Mouse (Mus musculus) layer of hippocampus, postnatal 10 days (tissue): ENCODE results near the gene Kcnma1. TPM values are rescaled to one million over a fixed set of nuclear protein-coding genes. Genes with fewer than 3 reads are reported as not detected.
A peak's percentile ranks its signal among the peaks of the same experiment; 100 is the strongest.

Experiments
- DNase-seq, 2 experiments: peaks; one replicate each; pipeline ENCODE4 v3.0.0; 2021; ENCODE audit warnings: low spot score in 2 of 2
- total RNA-seq, 2 experiments: library from RNA; stranded (reverse); gene quantifications; 2 replicates each; pipeline ENCODE4 v1.2.3; 2021

The Kcnma1 gene
- total RNA-seq, 2 experiments from 2014 or later, result 119 to 120 TPM

DNA sequence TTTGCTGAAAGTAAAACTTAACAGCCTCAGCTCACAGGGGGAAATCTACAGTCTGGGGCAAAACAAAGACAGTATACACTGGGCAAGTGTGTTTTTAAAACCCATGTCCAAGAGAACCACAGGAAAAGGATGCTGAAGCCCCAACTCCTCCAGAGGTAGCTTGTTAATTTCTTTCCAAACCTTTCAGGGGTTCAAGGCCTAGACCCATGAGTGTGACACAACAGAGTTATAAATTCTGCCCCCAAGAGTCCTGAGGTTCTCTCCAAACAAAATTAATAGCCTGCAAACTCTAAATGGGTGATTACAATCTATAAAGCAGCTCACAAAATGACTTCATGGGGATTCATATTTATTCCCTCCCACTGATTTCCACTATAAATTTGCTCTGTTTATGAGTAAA lies 310.0 kb downstream of the Kcnma1 start:
- no peak for DNase-seq

DNA sequence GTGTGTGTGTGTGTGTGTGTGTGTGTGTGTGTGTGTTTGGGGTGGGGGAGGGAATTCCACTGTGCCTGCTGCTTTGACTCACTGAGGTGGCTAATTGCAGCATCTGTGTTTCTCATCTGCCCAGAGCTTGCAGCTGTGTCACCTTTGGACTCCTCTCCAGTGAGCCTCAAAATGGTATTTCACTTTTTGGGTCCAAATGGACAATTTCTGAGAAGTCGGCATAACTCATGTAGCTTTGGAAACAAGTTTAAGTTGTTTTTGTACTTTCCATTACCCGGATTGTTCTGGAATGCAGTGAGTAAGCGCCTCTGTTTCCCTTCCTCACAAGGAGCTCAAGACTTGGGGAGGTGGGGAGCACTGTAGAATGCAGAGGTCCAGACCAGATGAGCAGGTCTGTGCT lies 317.9 kb downstream of the Kcnma1 start:
- no peak for DNase-seq

DNA sequence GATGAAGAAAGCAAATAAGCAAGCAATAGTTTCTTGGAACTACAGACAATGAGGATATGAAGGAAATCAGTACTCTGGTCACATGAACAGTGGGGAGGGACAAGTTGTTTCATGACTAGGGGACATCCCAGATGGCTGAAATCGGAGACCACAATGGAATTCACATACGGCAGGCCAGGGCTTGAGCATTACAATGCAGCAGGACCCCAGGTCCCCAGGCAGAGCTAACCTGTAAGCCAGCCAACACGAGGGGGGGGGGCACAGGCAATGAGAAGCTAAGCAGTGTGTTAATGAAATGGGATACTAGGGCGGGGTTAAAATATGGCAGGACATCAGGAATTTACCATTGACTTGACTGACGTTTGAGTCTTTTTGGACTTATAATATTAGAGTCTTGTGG lies 324.6 kb downstream of the Kcnma1 start:
- DNase-seq, result no peak

DNA sequence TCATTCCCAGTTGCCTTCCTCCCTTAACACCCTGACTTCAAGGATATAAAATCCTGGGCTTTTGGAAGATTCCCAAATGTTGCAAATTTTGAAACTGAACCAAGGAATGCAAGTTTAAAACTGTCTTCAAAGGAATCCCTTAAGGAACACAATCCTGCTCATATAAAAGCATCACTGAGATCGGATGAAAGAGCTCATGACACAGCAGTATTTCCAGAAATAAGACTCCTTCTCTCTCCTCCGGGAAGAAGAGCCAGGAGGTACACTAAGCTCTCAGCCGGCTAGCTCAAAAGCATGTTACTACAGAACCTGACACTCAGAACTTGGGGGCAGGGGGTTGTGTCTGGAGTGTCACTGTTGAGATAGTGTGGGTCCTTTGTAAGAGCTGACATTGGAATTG lies 325.8 kb downstream of the Kcnma1 start:
- DNase-seq, result no peak

DNA sequence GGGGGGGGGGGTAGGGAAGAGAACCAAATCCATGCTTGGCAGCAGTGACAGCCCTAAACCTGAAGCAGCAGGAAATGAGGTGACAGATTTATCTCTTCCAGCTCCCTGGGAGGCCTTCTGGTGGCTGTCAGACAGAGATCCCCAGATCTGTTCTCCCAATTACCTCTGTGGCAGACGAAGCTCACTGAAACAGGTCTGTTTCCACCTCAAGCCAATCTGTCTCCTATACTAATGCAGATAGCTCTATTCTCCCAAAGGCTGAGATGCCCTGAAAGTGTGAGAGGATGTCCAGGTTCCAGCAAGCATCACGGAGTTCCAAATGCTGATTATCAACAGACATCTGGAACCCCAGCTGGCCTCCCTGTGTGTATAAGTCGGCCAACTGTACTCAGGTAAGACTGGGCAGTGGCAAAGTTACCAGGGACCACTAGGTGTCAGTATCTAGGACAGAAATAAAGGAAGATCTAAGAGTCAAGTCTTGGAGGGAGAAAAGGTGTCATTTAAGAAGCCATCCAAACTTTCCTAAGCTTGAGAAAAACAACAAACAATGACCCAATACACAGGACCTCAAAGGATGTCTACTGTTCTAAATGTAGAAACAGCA lies 329.7 kb downstream of the Kcnma1 start:
- DNase-seq, result no peak

DNA sequence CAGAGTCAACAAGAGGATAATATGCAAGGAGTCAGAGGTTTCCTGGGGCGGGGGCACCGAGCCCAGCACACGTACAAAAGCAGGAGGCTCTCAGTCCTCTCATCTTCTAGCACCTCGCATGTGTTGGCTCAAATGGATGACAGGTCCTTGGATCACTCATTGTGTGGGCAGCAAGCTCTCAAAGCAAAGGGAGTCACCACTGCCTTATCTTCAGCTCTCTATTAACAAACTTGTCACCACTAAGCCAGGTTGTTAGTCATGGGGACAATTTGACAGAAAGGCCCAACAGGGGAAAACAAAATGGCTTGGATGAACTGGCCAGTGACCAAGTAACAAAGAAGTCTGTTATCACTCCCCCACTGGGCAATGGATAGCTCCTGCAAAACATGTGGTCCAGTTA lies 331.5 kb downstream of the Kcnma1 start:
- DNase-seq, result no peak

DNA sequence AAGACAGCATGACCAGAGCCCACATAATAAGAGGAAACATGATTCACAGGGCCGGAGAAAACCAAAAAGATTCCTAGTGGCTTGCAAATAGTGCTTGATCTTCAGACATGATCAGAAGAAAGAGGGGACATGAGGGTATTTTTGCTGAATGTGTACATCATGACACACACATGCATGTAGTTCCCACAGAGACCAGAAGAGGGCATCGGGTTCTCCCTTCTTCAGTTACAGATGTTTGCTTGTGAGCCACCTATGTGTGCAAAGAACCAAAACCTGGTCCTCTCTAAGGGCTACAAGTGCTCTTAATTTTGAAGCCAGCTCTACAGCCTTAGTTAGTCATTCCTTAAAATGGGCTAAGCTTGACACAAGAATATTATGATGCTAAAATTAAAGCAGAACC lies 334.9 kb downstream of the Kcnma1 start:
- peak in 1 of 2 experiments; percentile 24 for DNase-seq

DNA sequence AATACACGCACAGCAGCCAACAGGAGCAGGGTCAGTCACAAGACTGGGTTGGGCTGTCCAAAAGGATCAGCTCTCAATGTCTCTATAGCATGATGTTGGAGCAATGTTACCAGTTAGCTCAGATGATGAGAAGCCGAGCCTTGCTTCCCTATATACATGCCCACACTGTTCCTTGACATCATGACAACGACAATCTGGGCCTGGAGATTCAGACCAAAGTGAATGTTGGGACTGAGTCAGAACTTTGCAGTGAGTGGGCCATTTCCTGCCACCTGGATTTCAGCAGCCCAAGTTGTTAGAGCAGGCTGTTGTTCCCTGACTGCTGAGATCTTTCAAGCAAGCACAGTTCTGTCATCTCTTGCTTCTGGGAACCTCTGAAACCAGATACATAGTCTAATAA lies 347.9 kb downstream of the Kcnma1 start:
- DNase-seq, result no peak

DNA sequence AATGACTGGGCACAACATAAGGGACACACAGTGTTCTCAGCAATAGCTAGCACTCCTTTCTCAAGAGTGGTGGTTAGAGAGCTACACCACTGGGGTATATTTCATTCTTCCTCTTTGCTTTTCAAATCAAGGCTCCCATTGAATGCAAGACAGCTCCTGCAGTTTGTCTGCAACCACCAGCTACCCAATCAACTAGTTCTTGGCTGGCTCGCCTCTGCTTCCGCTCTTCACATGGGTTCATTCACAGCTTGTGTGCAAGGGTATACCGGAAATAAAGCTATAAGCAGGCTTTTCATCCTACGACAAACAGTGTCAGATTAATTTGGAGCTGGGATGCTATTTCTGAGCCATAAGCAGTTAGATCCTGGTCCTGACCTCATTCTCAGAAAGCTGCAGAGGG lies 362.6 kb downstream of the Kcnma1 start:
- no peak for DNase-seq

DNA sequence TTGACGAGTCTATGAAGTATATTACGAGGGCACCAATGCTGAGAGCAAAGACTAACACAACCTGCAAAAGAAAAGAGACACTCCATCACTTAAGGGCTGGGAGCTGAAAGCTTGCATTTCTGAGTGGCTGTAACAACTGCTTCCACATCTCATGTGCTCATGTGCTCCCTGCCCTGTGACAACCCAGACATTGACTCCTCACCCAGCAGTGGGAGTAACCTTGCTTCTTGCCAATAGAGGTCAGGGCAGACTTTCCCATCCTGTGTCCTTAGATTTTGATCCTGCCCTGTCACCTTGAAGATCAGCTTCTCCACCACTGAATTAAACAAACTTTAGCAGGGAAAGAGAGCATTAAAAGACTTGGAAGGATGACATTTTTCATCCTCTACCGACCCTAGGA lies 364.2 kb downstream of the Kcnma1 start:
- DNase-seq, result no peak

DNA sequence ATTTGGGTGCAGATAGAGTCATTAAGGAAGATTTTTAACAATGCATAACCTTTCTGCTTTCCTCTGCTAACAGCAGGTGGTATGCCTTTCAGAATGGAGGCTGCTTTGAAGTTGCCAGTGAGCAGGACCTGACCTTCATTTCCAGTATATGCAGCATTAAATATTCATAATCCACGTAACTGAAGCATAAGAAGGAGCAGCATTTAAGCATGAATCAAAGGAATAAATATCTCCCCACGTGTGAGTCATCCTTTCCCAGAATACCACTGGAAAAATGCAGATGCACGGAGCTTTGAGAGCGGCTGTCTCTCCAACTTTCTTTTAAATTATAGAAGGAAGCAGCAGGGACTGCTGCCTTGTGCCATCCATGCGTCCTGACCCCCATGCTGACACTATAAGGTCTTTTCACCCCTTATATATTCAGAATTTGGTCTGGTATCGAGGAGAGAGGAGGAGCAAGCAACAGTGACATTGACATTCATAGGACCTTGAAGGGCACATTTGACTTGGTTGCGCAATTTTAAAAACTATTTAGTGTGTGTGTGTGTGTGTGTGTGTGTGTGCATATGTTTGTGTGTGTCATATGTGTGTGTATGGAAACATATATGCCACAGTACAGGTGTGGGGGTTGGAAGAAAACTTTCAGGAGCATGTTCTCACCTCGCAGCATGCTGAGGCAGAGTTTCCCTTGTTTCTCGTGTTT lies 368.8 kb downstream of the Kcnma1 start:
- DNase-seq, result no peak

DNA sequence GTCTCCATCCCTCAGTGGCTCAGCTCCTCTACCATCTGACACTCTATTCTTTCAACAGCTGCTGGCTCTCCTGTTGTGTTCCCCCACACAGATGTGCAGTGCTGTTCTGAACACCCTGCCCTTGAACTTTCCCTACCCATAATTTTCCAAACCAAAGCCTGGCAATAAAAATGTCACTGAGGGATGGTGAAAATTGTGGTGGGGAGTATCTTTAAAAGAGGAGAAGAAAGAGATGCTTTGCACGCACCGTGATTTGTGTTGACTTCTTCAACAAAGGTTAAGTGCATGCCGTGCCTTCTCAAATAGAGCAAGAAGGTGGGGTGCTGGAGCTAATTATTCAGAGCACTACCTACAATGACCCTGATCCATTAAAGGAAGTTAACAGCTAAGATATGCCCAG lies 371.1 kb downstream of the Kcnma1 start:
- DNase-seq, result no peak

DNA sequence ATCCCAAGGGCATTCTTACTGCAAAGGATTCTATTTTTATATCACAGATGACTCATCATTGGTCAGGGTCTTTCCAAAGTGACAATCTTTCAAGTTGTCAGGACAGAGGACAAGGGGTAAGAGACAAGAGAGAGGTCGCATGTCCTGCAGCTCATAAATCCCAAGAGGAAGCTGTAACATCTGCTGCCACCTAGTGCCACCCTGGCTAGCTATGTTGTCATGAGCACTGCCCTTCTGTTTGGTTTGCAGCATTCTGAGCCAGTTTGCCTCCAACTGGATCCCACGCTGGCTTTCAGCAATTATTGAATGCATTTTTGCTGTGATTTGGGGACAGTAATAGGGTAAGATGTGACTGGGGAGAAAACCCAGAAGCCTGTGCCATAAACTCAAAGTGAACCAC lies 373.6 kb downstream of the Kcnma1 start:
- DNase-seq, result peak in 1 of 2 experiments; percentile 35

DNA sequence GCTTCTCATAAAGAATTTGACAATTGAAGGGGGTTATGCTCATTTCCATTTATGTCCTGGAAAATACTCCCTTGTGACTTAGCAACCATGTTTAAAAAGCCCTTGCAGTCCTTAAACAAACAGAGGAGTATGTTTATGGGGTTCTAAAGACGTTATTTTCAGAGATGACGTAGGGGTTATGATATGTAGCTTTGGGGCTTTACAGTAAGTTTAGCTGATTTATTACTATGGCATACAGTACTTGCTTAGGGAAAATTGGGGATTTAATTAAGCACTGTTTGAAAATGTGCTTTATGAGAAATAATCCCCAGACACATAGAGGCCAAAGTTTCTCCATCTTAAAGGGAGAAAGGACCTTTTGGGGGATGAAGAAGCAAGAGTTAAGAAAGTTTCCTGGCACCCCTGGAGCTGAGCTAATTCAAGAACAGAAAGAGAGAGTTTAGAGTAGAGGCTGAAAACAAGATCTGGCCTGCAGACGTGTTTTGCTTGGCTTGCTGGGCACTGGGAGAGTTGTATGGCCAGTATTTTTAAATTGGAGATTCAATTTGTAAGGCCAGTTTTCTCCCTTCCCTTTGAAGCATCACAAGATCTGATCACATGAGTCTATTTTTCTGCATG lies 376.1 kb downstream of the Kcnma1 start:
- DNase-seq, result no peak

DNA sequence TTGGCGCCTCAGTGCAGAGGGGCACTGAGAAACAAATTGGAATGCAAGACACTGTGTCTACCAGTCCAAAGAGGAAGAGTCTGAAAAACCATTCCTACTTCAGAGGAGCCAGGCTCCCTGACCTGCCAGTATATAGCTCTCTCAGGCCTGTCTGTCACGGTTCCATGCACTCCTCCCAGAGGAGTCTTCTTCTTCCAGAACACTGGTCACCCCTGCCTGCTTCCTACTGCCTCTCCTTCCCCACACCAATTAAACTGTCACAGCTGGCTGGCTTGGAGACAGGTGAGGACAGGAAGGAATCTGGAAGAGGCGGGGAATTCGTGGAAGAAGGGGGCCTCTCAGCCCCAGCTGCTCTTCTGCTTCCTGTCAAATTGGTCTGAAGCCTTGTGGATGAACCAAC lies 378.4 kb downstream of the Kcnma1 start:
- no peak for DNase-seq

DNA sequence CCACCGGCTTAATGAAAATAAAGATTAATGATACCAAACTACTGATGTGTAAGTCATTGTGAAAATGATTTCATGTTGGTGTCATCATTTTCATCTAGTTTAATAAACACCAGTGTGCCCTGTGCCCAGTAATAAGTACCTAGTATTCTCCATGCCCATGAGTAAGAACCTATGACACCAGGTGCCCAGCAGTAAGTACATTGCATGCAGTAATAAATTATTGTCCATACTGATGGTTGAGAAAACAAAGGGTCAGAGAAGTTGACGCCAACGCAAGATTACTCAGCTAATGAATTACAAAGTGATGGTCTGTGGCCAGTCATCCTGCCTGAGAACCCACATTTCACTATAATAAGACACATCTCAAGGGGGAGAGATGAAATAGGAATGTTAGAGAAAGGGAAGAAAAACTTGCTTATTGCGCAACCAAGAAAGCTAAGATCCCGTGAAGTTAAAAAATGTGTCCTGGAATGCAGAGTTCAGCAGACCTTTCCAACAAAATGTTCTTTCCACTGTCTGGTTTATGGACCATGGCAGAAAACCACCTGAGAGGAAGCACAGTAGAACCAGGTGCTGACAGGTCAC lies 381.2 kb downstream of the Kcnma1 start:
- no peak for DNase-seq

DNA sequence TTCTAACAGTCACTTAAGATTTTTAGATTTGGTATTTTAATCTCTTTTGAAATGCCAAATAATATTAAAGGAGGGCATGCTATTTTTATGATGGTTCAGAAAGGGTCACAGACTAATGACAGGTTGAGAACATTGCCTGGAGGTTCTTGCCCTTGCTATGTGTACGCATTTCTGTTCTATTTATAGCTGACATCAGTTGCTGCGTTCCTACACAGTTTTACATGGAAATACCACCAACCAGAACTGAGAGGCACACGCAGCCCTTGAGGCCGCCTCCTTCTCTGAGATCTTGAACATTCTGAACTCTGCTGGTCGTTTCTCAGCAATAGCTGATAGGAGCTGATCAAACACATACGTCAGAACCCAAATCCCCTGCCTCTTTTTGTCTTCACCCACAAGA lies 387.4 kb downstream of the Kcnma1 start:
- no peak for DNase-seq

DNA sequence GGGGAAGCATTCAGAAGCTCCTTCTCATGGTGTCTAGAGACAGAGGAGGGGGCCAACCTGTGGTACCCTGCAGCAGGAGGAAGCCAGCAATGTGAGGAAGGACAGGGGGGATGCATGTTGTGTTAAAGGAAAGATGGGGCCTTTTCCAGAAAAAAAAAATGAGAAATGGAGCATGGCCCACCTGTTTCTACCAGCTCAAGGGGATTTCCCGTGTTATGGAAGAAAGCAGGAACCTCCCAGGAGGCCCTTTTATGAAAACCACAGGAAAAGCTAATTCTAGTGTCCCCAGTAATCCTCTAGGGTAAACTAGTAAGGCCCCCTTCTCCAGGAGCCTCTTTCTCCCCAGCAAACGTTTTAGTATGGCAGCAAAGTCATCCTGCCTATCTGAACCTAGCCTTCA lies 388.2 kb downstream of the Kcnma1 start:
- DNase-seq, result no peak

DNA sequence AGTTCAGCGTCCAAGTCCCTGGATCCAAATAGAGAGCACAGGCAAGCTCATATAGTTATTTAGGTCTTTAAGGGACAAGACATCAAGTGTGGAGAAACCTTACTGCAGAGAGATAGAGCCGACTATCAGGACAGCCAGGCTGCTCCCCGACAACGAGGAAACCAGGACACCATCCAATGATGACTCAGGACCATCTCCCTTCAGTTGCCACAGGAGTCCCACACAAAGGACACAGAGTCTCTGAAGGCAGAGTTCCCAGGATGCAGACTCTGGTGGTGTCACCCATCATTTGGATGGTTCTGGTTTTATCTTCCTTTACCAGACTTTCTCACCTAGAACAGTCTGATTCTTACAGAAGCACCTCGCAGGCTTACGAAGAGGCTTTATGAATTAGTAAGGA lies 388.9 kb downstream of the Kcnma1 start:
- no peak for DNase-seq

DNA sequence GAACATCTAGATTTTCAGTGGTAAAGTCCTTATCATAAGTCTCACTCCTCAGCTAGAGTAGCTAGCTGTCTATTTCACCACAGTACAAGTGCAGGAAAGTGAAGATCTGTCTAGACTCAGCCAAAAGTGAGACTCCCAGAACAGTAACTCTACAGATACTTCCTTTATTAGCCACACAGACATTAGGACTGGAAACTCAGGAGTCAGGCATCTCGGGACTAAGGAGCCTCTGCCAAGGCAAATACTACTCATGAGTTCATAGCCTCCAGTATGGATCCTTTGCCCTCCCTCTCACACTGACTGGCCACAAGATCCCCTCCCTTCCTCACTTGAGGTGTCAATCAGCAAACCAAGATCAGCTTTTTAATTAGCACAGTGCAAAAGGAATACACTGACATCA lies 389.8 kb downstream of the Kcnma1 start:
- no peak for DNase-seq

DNA sequence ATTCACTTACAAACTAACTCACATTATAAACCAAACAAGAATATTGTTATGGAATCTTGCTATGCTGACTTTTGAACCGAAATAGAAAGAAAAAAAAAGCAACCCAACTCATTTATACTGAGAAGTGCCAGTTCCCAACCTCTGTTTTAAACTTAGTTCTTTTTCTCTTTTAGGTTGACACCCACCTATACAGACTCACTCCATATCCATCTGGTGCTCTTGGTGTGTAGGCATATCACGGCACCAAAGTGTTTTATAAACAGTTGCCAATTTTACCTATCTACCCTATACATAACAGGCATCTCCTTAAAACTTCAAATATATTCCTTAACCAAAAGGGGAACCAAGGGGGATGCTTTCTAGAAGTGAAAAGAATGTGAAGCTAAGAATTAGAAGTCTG lies 393.6 kb downstream of the Kcnma1 start:
- DNase-seq, result no peak

DNA sequence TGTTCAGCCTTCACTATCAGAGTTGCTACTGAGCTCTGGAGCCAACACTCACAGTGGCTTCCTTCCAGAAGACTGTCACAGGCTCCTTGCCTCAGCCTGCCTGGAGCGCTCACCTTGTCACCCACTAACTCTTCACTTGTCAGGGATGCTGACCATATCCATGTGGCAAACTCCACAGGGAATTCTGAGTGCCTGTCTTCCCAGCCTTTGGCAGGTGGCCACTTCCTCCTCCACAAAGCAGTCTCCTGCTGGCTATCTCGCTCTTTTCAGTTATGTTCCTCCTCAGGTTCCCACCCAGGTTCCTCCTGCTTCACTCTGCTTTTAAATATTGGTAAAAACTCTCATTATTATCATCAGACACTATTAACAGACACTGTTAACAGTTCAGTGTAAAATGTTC lies 395.3 kb downstream of the Kcnma1 start:
- DNase-seq, result no peak

DNA sequence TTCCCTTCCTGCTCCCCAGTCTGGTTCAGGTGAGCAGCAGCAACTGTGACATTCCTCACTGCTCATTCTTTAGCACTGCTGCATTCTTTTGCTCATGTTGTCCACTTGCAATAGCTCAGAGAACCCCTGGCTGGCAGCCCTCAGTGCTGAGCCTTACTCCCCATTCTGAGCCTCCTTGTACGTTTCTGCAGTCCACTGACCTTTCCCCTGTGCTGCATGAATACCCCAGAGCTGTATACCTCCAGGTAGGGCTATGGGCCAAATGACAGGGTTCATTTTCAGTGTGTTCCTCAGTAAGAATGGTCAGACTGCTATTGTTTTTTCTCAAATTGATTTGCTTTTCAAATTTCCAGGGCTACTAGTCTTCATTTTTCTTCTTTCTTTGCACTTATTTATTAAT lies 396.2 kb downstream of the Kcnma1 start:
- no peak for DNase-seq
